Mouse (Mus musculus) intestine, embryonic 14.5 days (tissue): ENCODE measurements around the gene Ccdc85a. TPM values are rescaled to one million over a fixed set of nuclear protein-coding genes. Genes with fewer than 3 reads are reported as not detected.

Experiments used
- polyA plus RNA-seq: library from polyadenylated mRNA; unstranded; fragments of >200 nt; fragmentation: Nextera tagmentation; extraction: Ambion mirVana; gene quantifications from 2 replicates; pipeline ENCODE4 v1.2.1, GENCODE M21; 2014

The Ccdc85a gene
- polyA plus RNA-seq, 1 experiment from 2014 or later: 3.4 TPM

Other genes starting within 250 kb of the Ccdc85a start
- 0.44 TPM in 1 of 2 replicates, not detected in the other for gene Gm6685, start 244.5 kb downstream of the Ccdc85a start, polyA plus RNA-seq